Mouse (Mus musculus) lung, postnatal 0 days (tissue): ENCODE results near the gene Siglece. TPM values are rescaled to one million over a fixed set of nuclear protein-coding genes. Genes with fewer than 3 reads are reported as not detected.
"Not testable (repeated sequence)": the region's sequence is repeated elsewhere in the genome, so short reads cannot be mapped to it uniquely, and the experiment has no call there.

ENCODE experiments used
- ATAC-seq: fragments of 200-750 bp; cut with Nextera tagmentation; 2 replicates; pipeline ENCODE4 v1.8.0; 2017; ENCODE audit warnings: moderate library complexity
- DNase-seq: peaks from one replicate; pipeline ENCODE4 v3.0.0-alpha.2; 2016; ENCODE audit warnings: low spot score
- H3K27ac ChIP-seq: fragments of 300-500 bp; sonication (generic); 2 replicates; pipeline ENCODE4 v1.5.1; 2014; ENCODE audit warnings: antibody characterized with exemption, mild to moderate bottlenecking, low read length, mixed read lengths
- H3K27me3 ChIP-seq: fragments of 300-500 bp; sonication (generic); replicated peaks from 2 replicates; pipeline ENCODE4 v1.6.1; 2014; ENCODE audit warnings: low read length, mixed read lengths; ENCODE audit not compliant: insufficient read depth
- H3K36me3 ChIP-seq: fragments of 300-500 bp; sonication (generic); 2 replicates; pipeline ENCODE4 v1.6.1; 2014; ENCODE audit warnings: low read length, mixed read lengths; ENCODE audit not compliant: insufficient read depth
- H3K4me1 ChIP-seq: fragments of 300-500 bp; sonication (generic); 2 replicates; pipeline ENCODE4 v1.6.1; 2014; ENCODE audit warnings: antibody characterized with exemption, low read depth, low read length, mixed read lengths; ENCODE audit not compliant: insufficient read depth
- H3K4me2 ChIP-seq: fragments of 300-500 bp; sonication (generic); replicated peaks from 2 replicates; pipeline ENCODE4 v1.6.1; 2014; ENCODE audit warnings: low read depth, mild to moderate bottlenecking, low read length, moderate library complexity, mixed read lengths
- H3K4me3 ChIP-seq: fragments of 300-500 bp; sonication (generic); 2 replicates; pipeline ENCODE4 v1.5.1; 2014; ENCODE audit warnings: low read depth, low read length
- H3K9ac ChIP-seq: fragments of 300-500 bp; sonication (generic); replicated peaks from 2 replicates; pipeline ENCODE4 v1.6.1; 2014; ENCODE audit warnings: low read depth, mild to moderate bottlenecking
- H3K9me3 ChIP-seq: fragments of 300-500 bp; sonication (generic); 2 replicates; pipeline ENCODE4 v1.6.1; 2016; ENCODE audit warnings: low read length, mixed read lengths
- CTCF ChIP-seq: IDR thresholded peaks from 2 replicates; pipeline ENCODE4 v1.5.1; 2016; ENCODE audit warnings: antibody characterized with exemption, mild to moderate bottlenecking
- EP300 ChIP-seq: IDR thresholded peaks from 2 replicates; pipeline ENCODE4 v1.6.1; 2016; ENCODE audit warnings: antibody characterized with exemption, mild to moderate bottlenecking, control low read depth
- WGBS: fragments of 180-500 bp; shearing (Covaris S2); extraction: QIAGEN DNeasy Blood & Tissue Kit; methylation state at CpG from one replicate; pipeline ENCODE4 v1.1.7; 2014; 5-methylcytosine and 5-hydroxymethylcytosine counted together
- polyA plus RNA-seq: library from polyadenylated mRNA; unstranded; fragments of >200 nt; fragmentation: Nextera tagmentation; extraction: Ambion mirVana; gene quantifications from 2 replicates; pipeline ENCODE4 v1.2.1, GENCODE M21; 2015

The Siglece gene
- polyA plus RNA-seq, 1 experiment from 2014 or later: 4.0 TPM

GRCm38 (mm10) chr7:43675091-43675490 lies 15.1 kb upstream of the Siglece start:
- Histone ChIP-seq H3K9me3 (no peaks in the 10 kb centered on the region), H3K4me3 (no peak overlapping the region), H3K27me3 (no peaks in the 10 kb centered on the region), H3K4me1 (peaks cover 7% of the 10 kb centered on the region; the same call in 1 of the 2 replicates), H3K4me2 (no peak overlapping the region), H3K9ac (no peak overlapping the region), H3K36me3 (peaks cover 23% of the 10 kb centered on the region; the same call in 1 of the 2 replicates), H3K27ac (no peak overlapping the region)
- TF ChIP-seq CTCF (no peak), EP300 (no peak)
- ATAC-seq (no peak), DNase-seq (no peak)
- WGBS: 92% methylated on average over 32 of the region's 32 CpGs

GRCm38 (mm10) chr7:43672581-43673260 lies 12.8 kb upstream of the Siglece start:
- no peaks in the 10 kb centered on the region for H3K9me3 ChIP-seq
- peaks cover 23% of the 10 kb centered on the region; the same call in 1 of the 2 replicates for H3K36me3 ChIP-seq
- DNase-seq: peak; percentile 69
- no peaks in the 10 kb centered on the region for H3K27me3 ChIP-seq
- ATAC-seq: no peak
- H3K4me1 ChIP-seq: peaks cover 7% of the 10 kb centered on the region; the same call in 1 of the 2 replicates
- peak overlapping the region; percentile 71; the same call in 1 of the 2 replicates for H3K27ac ChIP-seq
- 8% methylated on average over 10 of the region's 10 CpGs for WGBS
- peak overlapping the region; percentile 65 for H3K4me3 ChIP-seq
- no peak for TF ChIP-seq CTCF
- no peak for TF ChIP-seq EP300
- peak overlapping the region; percentile 72 for H3K4me2 ChIP-seq
- H3K9ac ChIP-seq: peak overlapping the region; percentile 64

GRCm38 (mm10) chr7:43671809-43672580 lies 12.0 kb upstream of the Siglece start, which contains the start of gene Ctu1:
Ctu1 (plus strand) TSS chr7:43672016.
- TF ChIP-seq CTCF (no peak), EP300 (peak; percentile 52; the same call in 1 of the 2 replicates)

GRCm38 (mm10) chr7:43671064-43671808 lies 11.3 kb upstream of the Siglece start:
- peak; percentile 34 for DNase-seq
- Histone ChIP-seq H3K4me1 (peaks cover 7% of the 10 kb centered on the region; the same call in 1 of the 2 replicates), H3K36me3 (0 out of 2 replicates have a peak, but pooled peaks cover 12% of the 10 kb centered on the region), H3K27ac (peak overlapping the region; percentile 11; the same call in 1 of the 2 replicates), H3K4me3 (peak overlapping the region; percentile 65; the same call in 1 of the 2 replicates), H3K27me3 (no peaks in the 10 kb centered on the region), H3K9me3 (no peaks in the 10 kb centered on the region), H3K4me2 (peak overlapping the region; percentile 72), H3K9ac (no peak overlapping the region)
- 64% methylated on average over 11 of the region's 11 CpGs for WGBS
- TF ChIP-seq EP300 (no peak), CTCF (no peak)
- ATAC-seq: no peak

More at GRCm38 (mm10) chr7:43671809-43672580, 12.0 kb upstream of the Siglece start, which contains the start of gene Ctu1:
- H3K4me1 ChIP-seq: peaks cover 7% of the 10 kb centered on the region; the same call in 1 of the 2 replicates
- H3K4me2 ChIP-seq: peak within 1 kb of the TSS; percentile 72
- peak within 1 kb of the TSS; percentile 65 for H3K4me3 ChIP-seq
- WGBS: under 1% methylated on average over 26 of the region's 26 CpGs
- H3K9ac ChIP-seq: peak within 1 kb of the TSS; percentile 64
- H3K27ac ChIP-seq: peak within 1 kb of the TSS; percentile 71
- ATAC-seq: peak; percentile 99
- peaks cover 19% of the 10 kb centered on the region; the same call in 1 of the 2 replicates for H3K36me3 ChIP-seq
- peak; percentile 99 for DNase-seq
- H3K9me3 ChIP-seq: no peaks in the 10 kb centered on the region
- no peaks in the 10 kb centered on the region for H3K27me3 ChIP-seq

GRCm38 (mm10) chr7:43668582-43668981 lies 8.6 kb upstream of the Siglece start:
- WGBS: 17% methylated on average over 3 of the region's 3 CpGs
- H3K4me2 ChIP-seq: no peak overlapping the region
- peak; percentile 57 for DNase-seq
- no peak overlapping the region for H3K4me3 ChIP-seq
- peaks cover 7% of the 10 kb centered on the region; the same call in 1 of the 2 replicates for H3K4me1 ChIP-seq
- H3K9me3 ChIP-seq: no peaks in the 10 kb centered on the region
- H3K36me3 ChIP-seq: no peaks in the 10 kb centered on the region
- no peak overlapping the region for H3K9ac ChIP-seq
- no peaks in the 10 kb centered on the region for H3K27me3 ChIP-seq
- no peak for ATAC-seq
- TF ChIP-seq CTCF (peak; percentile 62), EP300 (no peak)
- H3K27ac ChIP-seq: no peak overlapping the region

- not testable (repeated sequence) for H3K36me3 ChIP-seq, H3K4me1 ChIP-seq, H3K9ac ChIP-seq, ATAC-seq, H3K9me3 ChIP-seq, H3K4me3 ChIP-seq, H3K4me2 ChIP-seq, H3K27ac ChIP-seq, DNase-seq, H3K27me3 ChIP-seq
- 82% methylated on average over 4 of the region's 4 CpGs for WGBS
These were observed 7.3 kb upstream of the Siglece start for GRCm38 (mm10) chr7:43667221-43667620.
